Mouse (Mus musculus) small intestine, adult 2 months (tissue): Measurements from ENCODE around the gene Atp5mpl. TPM values are rescaled to one million over a fixed set of nuclear protein-coding genes. Genes with fewer than 3 reads are reported as not detected.
A peak's percentile ranks its signal among the peaks of the same experiment; 100 is the strongest.
"Not testable (repeated sequence)": the region's sequence is repeated elsewhere in the genome, so short reads cannot be mapped to it uniquely, and the experiment has no call there.

ENCODE experiments used
- H3K27ac ChIP-seq: fragments of 200-500 bp; 2 replicates; pipeline ENCODE4 v1.5.1; 2012; ENCODE audit warnings: low read depth, low read length, control low read depth, inconsistent platforms; ENCODE audit not compliant: insufficient read depth
- H3K27me3 ChIP-seq: fragments of 200-500 bp; 2 replicates; pipeline ENCODE4 v1.6.1; 2012; ENCODE audit warnings: mild to moderate bottlenecking, moderate library complexity, low read length, inconsistent platforms; ENCODE audit not compliant: control insufficient read depth, insufficient read depth
- H3K36me3 ChIP-seq: fragments of 200-500 bp; 2 replicates; pipeline ENCODE4 v1.6.1; 2012; ENCODE audit warnings: mild to moderate bottlenecking, low read length, control low read depth, inconsistent platforms; ENCODE audit not compliant: control insufficient read depth, insufficient read depth
- H3K4me1 ChIP-seq: fragments of 200-500 bp; 2 replicates; pipeline ENCODE4 v1.6.1; 2012; ENCODE audit warnings: low read length, inconsistent platforms, mixed read lengths; ENCODE audit not compliant: control insufficient read depth, insufficient read depth, insufficient read length
- H3K4me3 ChIP-seq: fragments of 200-500 bp; 2 replicates; pipeline ENCODE4 v1.5.1; 2012; ENCODE audit warnings: low read depth, mild to moderate bottlenecking, control low read depth, inconsistent platforms, low read length, moderate library complexity
- CTCF ChIP-seq: fragments of 200-500 bp; IDR thresholded peaks from 2 replicates; pipeline ENCODE4 v1.5.1; 2012; ENCODE audit warnings: low read depth, mild to moderate bottlenecking, control low read depth, inconsistent platforms, low read length, moderate library complexity, mixed read lengths; ENCODE audit not compliant: insufficient replicate concordance, insufficient read length; ENCODE audit errors: extremely low read depth
- POLR2A ChIP-seq: fragments of 200-500 bp; IDR thresholded peaks from 2 replicates; pipeline ENCODE4 v1.6.1; 2012; ENCODE audit warnings: low read depth, mild to moderate bottlenecking, control low read depth, inconsistent platforms, low read length, moderate library complexity
- WGBS: fragments of 180-500 bp; shearing (Covaris S2); methylation state at CpG from one replicate; pipeline ENCODE4 v1.1.7; 2018; 5-methylcytosine and 5-hydroxymethylcytosine counted together
- polyA plus RNA-seq: library from polyadenylated mRNA; depleted of rRNA; stranded (reverse); fragments of >200 nt; gene quantifications from 2 replicates; pipeline ENCODE4 v1.2.3, GENCODE M21; 2012

Atp5mpl gene
- polyA plus RNA-seq, 1 experiment = 17.1 TPM

DNA sequence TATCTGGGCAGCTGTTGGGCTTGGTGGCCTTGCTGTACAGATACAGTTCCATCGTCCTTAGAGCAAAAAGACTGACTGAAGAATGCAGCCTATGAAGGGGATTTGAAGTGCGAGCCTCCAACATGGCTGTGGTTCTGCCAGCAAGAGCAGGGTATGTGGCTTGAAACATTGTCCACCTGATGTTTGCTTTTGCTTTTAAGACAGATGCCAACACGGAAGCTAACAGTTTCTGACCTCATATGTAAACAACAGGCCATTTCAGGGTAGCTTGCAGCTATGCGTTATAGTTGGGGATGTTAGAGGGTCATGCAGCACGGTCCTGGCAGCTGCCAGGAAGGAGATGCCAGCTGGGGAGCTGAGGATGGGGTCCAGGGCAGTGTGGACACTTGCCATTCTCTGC is 16.3 kb downstream of the Atp5mpl start:
- Histone ChIP-seq H3K4me3 (no peak overlapping the region), H3K4me1 (peaks cover 16% of the 10 kb centered on the region; the same call in 1 of the 2 replicates), H3K27me3 (no peaks in the 10 kb centered on the region), H3K36me3 (no peaks in the 10 kb centered on the region), H3K27ac (no peak overlapping the region)
- WGBS = 31% methylated on average over 5 of the region's 5 CpGs
- TF ChIP-seq CTCF (no peak), POLR2A (no peak)

DNA sequence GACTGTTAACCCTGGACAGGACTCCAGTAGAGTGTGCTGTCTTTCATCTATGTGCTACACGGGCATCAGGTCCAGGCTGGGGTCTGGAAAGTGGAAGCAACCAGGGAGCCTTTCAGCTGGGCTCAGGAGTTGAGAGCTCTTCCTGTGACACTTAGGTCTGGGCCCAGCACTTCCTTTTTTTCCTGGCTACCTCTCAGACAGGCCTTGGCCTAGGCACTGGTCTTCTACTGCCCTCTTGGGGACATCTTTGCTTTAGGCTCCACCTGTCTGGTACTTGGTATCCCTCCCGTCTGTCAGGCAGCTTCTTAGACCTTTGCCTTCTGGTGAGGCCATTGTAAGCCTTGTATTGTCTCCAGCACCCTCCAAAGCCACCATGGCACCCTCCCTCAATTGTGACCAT is 20.1 kb downstream of the Atp5mpl start:
- Histone ChIP-seq H3K36me3 (no peaks in the 10 kb centered on the region), H3K27me3 (no peaks in the 10 kb centered on the region), H3K4me1 (peaks cover 30% of the 10 kb centered on the region), H3K4me3 (no peak overlapping the region), H3K27ac (peak overlapping the region; percentile 69)
- TF ChIP-seq POLR2A (no peak), CTCF (peak; percentile 90; the same call in 1 of the 2 replicates)
- WGBS = 13% methylated on average over 2 of the region's 2 CpGs

GRCm38 (mm10) chr12:111945765-111946655 is 20.8 kb downstream of the Atp5mpl start:
- H3K36me3 ChIP-seq, H3K27me3 ChIP-seq, H3K4me3 ChIP-seq: not testable (repeated sequence)
- 50% methylated on average over 12 of the region's 15 CpGs for WGBS
- peaks cover 30% of the 10 kb centered on the region for H3K4me1 ChIP-seq
- H3K27ac ChIP-seq = peak overlapping the region; percentile 69

DNA sequence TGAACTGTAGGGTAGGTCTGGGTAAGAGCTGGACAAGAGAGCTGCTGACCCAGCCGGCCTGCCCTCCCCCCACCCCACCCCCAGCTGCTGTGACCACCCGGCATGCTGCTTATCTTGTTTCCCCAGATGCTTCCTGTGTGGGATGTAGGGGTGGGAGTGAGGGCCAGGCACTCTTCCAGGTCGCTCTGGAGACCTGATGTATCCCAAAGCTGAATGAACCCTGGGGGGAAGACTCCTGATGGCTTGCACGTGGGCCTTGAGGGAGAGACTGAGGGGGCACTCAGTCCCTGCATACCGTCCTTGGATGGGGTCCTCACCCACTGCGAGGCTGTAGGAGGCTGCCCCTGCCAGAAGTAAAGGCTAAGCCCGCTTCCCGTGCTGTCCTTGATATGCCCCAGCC is 21.7 kb downstream of the Atp5mpl start:
- 60% methylated on average over 8 of the region's 8 CpGs for WGBS
- no peaks in the 10 kb centered on the region for H3K27me3 ChIP-seq
- TF ChIP-seq CTCF (no peak), POLR2A (no peak)
- no peaks in the 10 kb centered on the region for H3K36me3 ChIP-seq
- no peak overlapping the region for H3K4me3 ChIP-seq
- H3K4me1 ChIP-seq = peaks cover 28% of the 10 kb centered on the region
- peak overlapping the region; percentile 71 for H3K27ac ChIP-seq

- 19% methylated on average over 17 of the region's 20 CpGs for WGBS
- not testable (repeated sequence) for H3K27me3 ChIP-seq, H3K36me3 ChIP-seq
- Histone ChIP-seq H3K4me3 (peak overlapping the region; percentile 57), H3K4me1 (peaks cover 28% of the 10 kb centered on the region), H3K27ac (peak overlapping the region; percentile 71)
These were observed 22.5 kb downstream of the Atp5mpl start for GRCm38 (mm10) chr12:111944065-111944987.

DNA sequence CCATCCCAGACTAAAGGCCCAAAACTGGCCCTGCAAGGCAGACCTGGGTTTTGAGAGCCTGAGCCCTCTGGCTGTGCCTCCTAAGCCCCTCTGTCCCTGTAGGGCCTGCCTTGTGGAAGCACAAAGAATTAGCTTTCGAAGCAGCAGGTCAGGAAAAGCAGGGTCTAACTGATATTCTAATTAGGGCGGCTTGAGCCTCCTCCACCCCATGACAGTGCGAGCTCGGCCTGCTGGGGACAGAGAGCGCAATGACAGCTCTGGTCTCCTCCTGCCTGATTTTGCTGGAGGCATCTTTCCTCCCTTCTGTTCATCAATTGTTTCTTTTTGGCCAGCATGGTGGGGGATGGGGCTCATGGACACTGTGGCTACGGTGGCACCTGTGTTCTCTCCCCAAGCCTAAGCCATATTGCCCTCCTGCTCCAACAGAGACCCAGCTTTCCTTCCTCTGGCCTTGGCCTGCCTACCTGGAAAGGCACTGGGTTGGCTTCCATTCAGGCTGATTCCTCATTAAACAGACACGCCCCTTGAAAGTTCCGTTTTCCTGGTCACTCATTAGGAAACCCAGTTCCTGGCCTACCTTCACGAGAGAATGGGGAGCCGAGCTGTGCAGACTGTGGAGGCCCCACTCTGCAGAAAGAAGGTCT is 23.2 kb downstream of the Atp5mpl start:
- 48% methylated on average over 10 of the region's 10 CpGs for WGBS
- Histone ChIP-seq H3K27me3 (no peaks in the 10 kb centered on the region), H3K4me3 (peak overlapping the region; percentile 57), H3K4me1 (peaks cover 30% of the 10 kb centered on the region), H3K27ac (peak overlapping the region; percentile 71), H3K36me3 (no peaks in the 10 kb centered on the region)
- no peak; the same call in 1 of the 2 replicates for TF ChIP-seq POLR2A
- no peak for TF ChIP-seq CTCF
